Mouse (Mus musculus) thymus, adult 2 months (tissue): ENCODE measurements around the gene Bbs10. TPM values are rescaled to one million over a fixed set of nuclear protein-coding genes. Genes with fewer than 3 reads are reported as not detected.

Experiments used
- DNase-seq: peaks from one replicate; pipeline ENCODE4 v3.0.0; 2021
- H3K27ac ChIP-seq: fragments of 200-500 bp; 2 replicates; pipeline ENCODE4 v1.5.1; 2012; ENCODE audit warnings: low read length, control low read depth; ENCODE audit not compliant: control insufficient read depth, insufficient read depth
- H3K27me3 ChIP-seq: fragments of 200-500 bp; 2 replicates; pipeline ENCODE4 v1.6.1; 2012; ENCODE audit warnings: mild to moderate bottlenecking, low read length, moderate library complexity, mixed read lengths; ENCODE audit not compliant: control insufficient read depth, insufficient read depth
- H3K36me3 ChIP-seq: fragments of 200-500 bp; 2 replicates; pipeline ENCODE4 v1.6.1; 2012; ENCODE audit warnings: mild to moderate bottlenecking, low read length, moderate library complexity; ENCODE audit not compliant: control insufficient read depth, insufficient read depth
- H3K4me1 ChIP-seq: fragments of 200-500 bp; replicated peaks from 2 replicates; pipeline ENCODE4 v1.6.1; 2012; ENCODE audit warnings: low read length; ENCODE audit not compliant: control insufficient read depth, insufficient read depth
- H3K4me3 ChIP-seq: fragments of 200-500 bp; 2 replicates; pipeline ENCODE4 v1.5.1; 2012; ENCODE audit warnings: mild to moderate bottlenecking, low read length, control low read depth, moderate library complexity; ENCODE audit not compliant: control insufficient read depth, insufficient read depth
- CTCF ChIP-seq: fragments of 200-500 bp; IDR thresholded peaks from 2 replicates; pipeline ENCODE4 v1.5.1; 2012; ENCODE audit warnings: mild to moderate bottlenecking, control low read depth, low read length, moderate library complexity, borderline replicate concordance; ENCODE audit not compliant: control insufficient read depth, poor library complexity, insufficient read depth; ENCODE audit errors: extremely low read depth
- POLR2A ChIP-seq: fragments of 200-500 bp; IDR thresholded peaks from 2 replicates; pipeline ENCODE4 v1.6.1; 2012; ENCODE audit warnings: mild to moderate bottlenecking, low read length, control low read depth, moderate library complexity; ENCODE audit not compliant: control insufficient read depth, poor library complexity, insufficient read depth; ENCODE audit errors: extremely low read depth
- WGBS: fragments of 180-500 bp; shearing (Covaris S2); methylation state at CpG from one replicate; pipeline ENCODE4 v1.1.7; 2018; 5-methylcytosine and 5-hydroxymethylcytosine counted together
- polyA plus RNA-seq: library from polyadenylated mRNA; depleted of rRNA; stranded (reverse); fragments of >200 nt; gene quantifications from 2 replicates; pipeline ENCODE4 v1.2.3, GENCODE M21; 2012

Gene Bbs10
- polyA plus RNA-seq, 1 experiment, result 1.5 TPM

- no peaks in the 10 kb centered on the region for H3K27me3 ChIP-seq
- H3K4me3 ChIP-seq, result no peak overlapping the region
- TF ChIP-seq POLR2A, result no peak
- TF ChIP-seq CTCF, result no peak
- no peak for DNase-seq
- WGBS, result 88% methylated on average over 6 of the region's 6 CpGs
- H3K4me1 ChIP-seq, result no peaks in the 10 kb centered on the region
- no peak overlapping the region for H3K27ac ChIP-seq
- H3K36me3 ChIP-seq, result no peaks in the 10 kb centered on the region
These were observed 4.0 kb downstream of the Bbs10 start for GRCm38 (mm10) chr10:111302486-111302885.

DNA sequence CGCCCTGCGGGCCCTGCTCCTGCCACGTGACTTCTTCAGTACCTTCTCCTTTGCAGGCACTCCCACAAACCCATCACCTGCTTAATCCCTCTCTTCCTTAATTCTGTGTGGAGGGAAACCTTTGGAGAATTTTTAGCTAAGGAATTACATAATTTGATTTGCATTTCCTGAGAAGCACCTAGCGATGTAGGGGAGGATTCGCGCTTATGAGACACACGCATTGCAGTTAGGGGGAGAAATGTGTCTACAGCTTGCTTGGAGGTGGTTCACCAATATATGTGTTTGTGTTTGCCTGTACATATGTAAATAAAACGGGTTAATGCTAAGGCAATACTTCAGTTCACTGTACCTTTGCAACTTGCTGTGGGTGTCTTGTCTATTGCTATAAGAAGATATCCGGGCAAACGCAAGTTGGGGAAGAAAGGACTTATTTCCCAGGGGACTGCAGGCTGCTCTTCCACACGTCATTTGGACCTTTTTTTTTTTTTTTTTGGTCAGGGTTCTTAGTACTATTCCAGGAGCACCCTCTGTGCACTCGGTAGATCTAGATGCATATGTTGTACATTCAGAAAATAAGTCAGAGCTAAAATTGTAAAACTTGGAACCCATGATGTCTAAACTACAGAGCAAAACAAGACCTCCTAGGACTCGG, 10.5 kb downstream of the Bbs10 start:
- 95% methylated on average over 13 of the region's 13 CpGs for WGBS
- no peak for DNase-seq

DNA sequence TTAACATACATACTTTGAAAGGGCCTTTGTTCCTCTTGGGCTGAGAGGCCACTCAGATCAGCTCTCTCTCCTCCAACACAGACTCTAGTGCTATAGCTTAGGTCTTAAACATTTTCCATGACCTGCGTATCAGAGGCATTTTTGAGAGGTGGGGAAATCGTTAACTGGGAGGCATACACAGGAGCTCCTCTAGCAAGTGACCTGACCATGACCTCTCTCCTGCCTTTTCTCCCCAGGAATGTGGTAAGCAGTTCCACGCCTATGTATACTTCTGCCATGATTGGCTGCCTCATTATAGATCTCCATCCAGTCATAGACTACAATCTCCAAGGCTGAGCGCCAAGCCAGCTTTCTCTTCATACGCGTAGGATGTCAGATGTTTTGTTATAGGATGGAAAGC, 14.8 kb downstream of the Bbs10 start:
- Histone ChIP-seq H3K27me3 (no peaks in the 10 kb centered on the region), H3K4me3 (no peak overlapping the region), H3K4me1 (no peaks in the 10 kb centered on the region), H3K27ac (no peak overlapping the region), H3K36me3 (no peaks in the 10 kb centered on the region)
- no peak for TF ChIP-seq CTCF
- no peak for TF ChIP-seq POLR2A
- WGBS, result 89% methylated on average over 6 of the region's 6 CpGs
- no peak for DNase-seq

More for the DNA sequence above, 10.5 kb downstream of the Bbs10 start:
- no peak overlapping the region for H3K4me3 ChIP-seq
- H3K4me1 ChIP-seq, result no peaks in the 10 kb centered on the region
- H3K27ac ChIP-seq, result no peak overlapping the region
- no peak for TF ChIP-seq POLR2A
- no peak for TF ChIP-seq CTCF
- H3K27me3 ChIP-seq, result no peaks in the 10 kb centered on the region
- no peaks in the 10 kb centered on the region for H3K36me3 ChIP-seq

DNA sequence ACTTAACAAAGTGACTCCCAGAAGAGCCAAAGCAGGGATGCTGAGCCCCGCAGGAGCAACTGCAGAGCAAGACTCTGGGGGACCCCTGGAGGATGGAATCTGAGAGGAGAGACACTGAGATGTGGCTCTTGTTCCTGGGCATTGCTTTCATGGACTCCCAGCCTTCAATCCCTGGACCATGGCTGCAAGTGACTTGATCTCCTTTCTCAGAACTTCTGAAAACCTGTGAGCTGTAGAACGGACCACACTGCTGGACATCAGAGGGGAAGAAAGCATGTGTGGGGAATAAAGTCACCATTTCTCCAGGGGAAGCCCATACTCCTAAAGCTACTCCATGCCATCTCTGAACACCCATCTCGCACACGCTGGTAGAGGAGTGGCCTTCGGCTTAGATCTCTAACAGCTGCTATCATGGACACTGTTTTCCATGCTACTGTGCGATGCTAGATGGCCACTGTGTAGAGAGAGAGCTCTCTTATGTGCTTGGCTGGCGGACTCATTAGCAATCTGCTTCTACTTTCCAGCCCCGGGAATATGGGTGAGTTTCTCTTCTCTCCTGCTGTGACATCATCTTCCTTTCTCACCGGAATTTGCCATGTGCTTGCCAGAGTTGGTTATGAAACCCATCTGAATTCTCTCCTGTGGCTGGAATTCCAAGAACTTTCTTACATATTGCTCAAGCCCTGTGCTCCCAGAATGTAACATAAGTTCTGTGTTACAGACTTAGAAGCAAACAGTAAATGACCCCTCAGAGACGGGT, 16.3 kb downstream of the Bbs10 start:
- no peak for DNase-seq
- 86% methylated on average over 10 of the region's 10 CpGs for WGBS
- TF ChIP-seq POLR2A (no peak), CTCF (no peak)

DNA sequence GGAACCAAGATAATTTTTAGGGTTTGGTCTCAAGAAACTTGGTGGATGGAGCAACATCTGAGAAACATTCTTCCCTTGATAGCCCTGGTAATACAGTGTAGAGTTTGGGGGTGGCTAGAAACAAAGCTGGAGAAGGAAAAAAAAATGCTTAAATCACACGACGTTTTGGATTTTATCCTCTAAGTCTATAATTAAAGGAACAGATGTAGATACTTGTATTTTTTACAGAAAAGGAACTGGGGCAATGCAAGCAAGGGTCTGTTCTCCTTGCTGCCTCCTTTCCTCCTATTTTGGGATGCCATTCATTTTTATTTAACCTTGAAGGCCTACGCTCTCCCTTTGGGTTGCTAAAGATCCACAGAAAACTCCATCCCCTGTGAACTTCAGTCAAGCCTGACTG, 17.5 kb downstream of the Bbs10 start:
- no peak for DNase-seq
- no peak overlapping the region for H3K27ac ChIP-seq
- H3K27me3 ChIP-seq, result no peaks in the 10 kb centered on the region
- no peaks in the 10 kb centered on the region for H3K4me1 ChIP-seq
- TF ChIP-seq POLR2A (no peak), CTCF (no peak)
- 94% methylated on average over 3 of the region's 3 CpGs for WGBS
- no peak overlapping the region for H3K4me3 ChIP-seq
- no peaks in the 10 kb centered on the region for H3K36me3 ChIP-seq

More for the DNA sequence above, 16.3 kb downstream of the Bbs10 start:
- no peaks in the 10 kb centered on the region for H3K27me3 ChIP-seq
- no peaks in the 10 kb centered on the region for H3K36me3 ChIP-seq
- H3K4me3 ChIP-seq, result no peak overlapping the region
- H3K27ac ChIP-seq, result no peak overlapping the region
- no peaks in the 10 kb centered on the region for H3K4me1 ChIP-seq

DNA sequence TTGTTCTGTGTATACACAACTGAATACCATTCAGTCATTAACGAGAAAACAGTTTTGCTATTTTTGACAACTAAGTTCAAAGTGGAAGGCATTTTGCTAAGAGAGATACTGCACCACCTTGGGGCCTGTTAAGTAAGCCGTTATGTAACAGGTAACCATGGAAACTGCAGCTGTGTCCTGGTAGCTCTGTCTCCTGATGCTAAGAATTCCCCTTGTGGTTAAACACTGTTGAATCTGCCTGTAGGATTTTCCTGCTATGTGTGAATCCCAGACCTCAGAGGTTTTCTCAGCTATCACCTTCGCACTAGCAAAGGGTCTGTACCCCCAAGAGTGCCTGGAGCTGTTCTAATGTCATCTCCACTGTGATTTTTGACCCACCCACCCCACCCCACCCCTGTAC, 19.5 kb downstream of the Bbs10 start:
- no peaks in the 10 kb centered on the region for H3K36me3 ChIP-seq
- H3K4me3 ChIP-seq, result no peak overlapping the region
- no peaks in the 10 kb centered on the region for H3K27me3 ChIP-seq
- no peaks in the 10 kb centered on the region for H3K4me1 ChIP-seq
- no peak overlapping the region for H3K27ac ChIP-seq
- TF ChIP-seq CTCF (no peak), POLR2A (no peak)
- no peak for DNase-seq
- 91% methylated on average over 3 of the region's 3 CpGs for WGBS

GRCm38 (mm10) chr10:111318805-111319500, 20.5 kb downstream of the Bbs10 start:
- Histone ChIP-seq H3K27me3 (no peaks in the 10 kb centered on the region), H3K36me3 (no peaks in the 10 kb centered on the region), H3K4me3 (no peak overlapping the region), H3K4me1 (no peaks in the 10 kb centered on the region), H3K27ac (no peak overlapping the region)
- WGBS, result 96% methylated on average over 9 of the region's 9 CpGs
- TF ChIP-seq CTCF, result no peak
- no peak for TF ChIP-seq POLR2A
- DNase-seq, result no peak
